Mouse (Mus musculus): ENCODE results near the gene Narf.
A peak's percentile ranks its signal among the peaks of the same experiment; 100 is the strongest.

The Narf gene

DNA sequence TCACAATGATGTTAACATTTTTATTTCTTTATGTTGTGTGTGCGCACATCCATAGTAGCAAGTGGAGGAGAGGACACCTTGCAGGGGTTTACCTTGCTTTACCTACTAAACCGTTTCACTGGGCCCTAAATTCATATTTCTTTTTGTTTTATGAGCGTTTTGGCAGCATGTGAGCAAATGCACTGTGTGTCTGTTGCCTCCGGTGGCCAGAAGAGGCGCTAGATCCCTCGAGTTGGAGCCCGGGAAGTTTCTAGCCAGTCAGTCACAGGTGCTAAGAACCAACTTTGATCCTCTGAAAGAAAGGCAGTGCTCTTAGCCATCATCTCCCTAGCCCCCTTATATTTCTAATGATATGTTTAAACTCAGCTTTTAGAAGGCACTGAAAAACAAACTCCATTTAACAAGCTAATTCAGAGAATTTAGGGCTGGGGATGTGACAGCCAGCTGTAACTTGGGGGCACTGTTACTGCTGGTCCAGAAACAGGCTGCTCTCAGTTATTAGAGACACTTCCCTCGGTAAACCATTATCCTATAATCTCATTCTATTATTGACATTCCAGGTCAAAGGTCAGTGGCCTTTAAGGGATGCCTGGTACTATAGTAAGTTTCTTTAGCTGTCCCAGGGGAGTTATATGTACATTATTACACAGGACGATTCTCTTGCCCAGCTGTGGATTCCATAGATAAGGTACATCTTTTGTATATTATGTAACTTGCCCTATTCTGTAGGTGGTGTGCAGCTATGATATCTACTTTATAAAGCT is 1.4 kb upstream of the Narf start:
- no peak for DNase-seq (ENCODE audit: low read depth, low spot score)

DNA sequence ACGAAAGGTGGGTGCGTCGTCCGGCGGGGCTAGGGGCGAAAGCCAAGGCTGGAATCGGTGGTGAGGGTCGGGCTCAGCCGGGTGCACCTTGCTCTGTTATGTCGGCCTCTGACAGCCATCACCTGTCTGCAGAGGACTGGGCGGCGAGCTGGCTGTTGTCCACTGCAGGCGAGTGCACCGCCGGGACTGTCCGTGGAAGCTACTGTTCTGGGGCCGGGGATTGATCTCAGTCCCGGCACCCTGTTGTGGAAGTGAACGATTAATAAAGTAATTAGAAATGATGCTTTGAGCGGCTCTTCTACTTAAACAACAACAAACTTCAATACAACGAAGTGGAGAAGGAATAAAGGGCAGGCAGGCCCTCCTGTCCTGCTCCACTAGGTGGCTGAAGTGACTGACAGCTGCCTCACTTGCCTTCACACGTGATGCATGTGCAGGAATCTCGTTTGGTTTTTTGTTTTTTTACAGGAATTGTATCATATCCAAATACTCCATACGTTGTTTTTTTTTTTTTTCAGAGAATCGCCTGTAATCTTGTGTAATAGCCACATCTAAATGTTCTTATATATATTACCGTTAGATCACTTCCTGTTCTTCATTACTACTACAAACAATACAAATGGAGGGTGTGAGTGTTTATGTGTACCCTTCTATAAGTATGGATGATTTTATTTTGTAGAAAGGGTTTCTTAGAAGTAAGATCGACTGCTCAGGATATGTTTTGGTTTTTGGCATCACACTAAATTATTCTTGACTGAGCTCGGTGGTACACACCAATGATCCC is 484 bp downstream of the Narf start:
- DNase-seq (ENCODE audit: low read depth, low spot score), result peak; percentile 18

DNA sequence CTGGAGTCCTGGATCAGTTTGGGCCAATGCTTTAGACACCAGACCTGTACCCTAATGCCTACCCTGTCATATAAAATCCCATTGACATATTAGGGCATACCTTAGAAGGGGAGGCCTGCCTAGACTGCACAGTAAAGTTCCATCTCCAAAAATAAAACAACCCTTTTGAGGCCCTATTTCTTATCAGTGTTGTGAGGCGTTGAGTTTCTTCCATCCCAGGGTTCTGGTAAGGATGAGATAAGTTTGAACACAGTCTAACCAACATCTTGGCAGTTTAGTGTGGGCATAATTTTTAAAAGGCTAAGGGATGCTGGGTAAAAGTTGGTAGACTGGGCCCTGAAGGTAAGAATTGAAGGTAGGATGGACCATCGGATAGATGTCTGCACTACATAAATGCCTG is 2.6 kb downstream of the Narf start:
- no peak for DNase-seq (ENCODE audit: low read depth, low spot score)

DNA sequence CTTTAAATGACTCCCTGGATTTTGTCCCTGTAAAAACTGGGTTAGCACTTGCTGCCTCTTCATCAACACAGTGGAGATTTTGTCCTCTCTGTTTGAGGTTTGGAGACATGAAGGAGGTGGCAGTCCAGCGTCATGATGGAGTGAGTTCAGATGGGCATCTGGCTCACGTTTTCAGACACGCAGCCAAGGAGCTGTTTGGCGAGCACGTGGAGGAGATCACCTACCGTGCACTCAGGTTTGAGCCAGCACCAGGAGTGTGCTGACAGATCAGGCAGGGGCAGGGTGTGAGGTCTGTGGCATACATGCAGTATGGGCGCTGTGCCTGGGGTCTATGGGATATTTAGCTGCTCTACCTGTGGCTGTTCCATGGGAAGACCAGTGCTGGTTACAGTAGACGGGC is 13.1 kb downstream of the Narf start:
- no peak for DNase-seq (ENCODE audit: low read depth, low spot score)

DNA sequence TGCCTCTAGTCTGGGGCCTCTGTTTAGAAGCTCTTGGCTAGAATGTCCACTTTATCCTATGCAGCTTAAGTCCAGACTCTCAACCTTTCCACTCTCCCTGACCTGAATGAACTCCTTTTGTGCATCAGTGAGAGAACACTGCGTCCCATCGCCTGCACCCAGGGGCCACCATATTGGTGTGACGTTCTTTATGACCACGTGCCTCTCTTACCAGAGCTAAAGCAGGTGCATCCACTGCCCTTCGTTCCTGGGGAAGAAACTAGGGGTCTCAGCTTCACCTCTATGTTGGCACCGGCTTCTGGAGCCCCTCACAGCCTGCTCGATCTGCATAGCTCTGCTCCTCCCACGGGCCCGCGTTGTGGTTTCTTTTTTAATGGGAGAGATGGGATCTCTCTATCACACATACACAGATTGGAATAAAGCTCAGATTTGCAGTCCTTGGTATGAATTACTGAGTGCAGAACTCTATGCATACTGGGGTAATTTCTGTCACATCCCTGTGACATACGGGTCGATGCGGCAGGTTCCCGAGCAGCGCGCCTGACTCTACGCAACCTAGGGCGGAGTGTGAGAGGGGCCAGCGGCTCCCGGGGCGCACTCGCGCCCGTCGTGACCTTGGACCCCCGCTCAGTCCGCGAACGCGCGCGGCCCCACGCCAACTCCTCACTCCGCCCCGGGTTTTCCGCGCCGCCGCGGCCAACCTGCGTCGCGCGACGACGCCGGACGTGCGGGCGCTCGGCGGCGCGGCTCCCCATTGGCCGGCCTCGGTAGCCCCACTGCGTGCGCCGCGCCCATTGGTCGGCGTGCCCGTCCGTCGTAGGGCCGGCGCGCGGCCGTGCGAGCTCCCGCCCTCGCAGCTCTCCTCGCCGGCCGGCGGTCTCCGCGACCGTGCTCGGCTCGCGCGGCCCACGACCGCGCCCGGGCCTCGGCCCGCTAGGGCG is 22.4 kb downstream of the Narf start, which contains the start of gene Foxk2:
Gene Foxk2, plus strand, starts transcription at position 831 of the 941 bp plus-strand sequence.
- DNase-seq (ENCODE audit: low read depth, low spot score), result peak; percentile 87

DNA sequence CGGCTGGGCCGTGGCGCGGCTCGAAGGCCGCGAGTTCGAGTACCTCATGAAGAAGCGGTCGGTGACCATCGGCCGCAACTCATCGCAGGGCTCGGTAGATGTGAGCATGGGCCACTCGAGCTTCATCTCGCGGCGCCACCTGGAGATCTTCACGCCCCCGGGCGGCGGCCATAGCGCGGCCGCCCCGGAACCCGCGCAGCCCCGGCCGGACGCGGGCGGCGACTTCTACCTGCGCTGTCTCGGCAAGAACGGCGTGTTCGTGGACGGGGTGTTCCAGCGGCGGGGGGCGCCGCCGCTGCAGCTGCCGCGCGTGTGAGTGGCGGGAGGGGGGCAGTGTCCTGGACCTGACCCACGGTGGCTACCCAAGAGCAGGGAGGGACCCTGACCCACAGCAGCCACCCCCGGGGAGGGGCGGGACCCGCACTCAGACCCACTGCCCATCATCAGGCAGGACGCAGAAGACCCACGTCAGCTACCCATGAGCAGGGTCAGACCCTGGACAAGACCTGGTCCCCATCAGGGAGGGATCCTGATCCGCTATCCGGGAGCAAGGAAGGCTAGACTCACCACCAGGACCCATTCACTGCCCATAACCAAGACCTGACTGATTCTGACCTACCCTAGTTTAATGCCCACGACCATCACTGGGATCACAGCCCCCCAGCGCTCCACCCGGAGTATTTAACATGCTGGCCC is 23.3 kb downstream of the Narf start:
- no peak for DNase-seq (ENCODE audit: low read depth, low spot score)

DNA sequence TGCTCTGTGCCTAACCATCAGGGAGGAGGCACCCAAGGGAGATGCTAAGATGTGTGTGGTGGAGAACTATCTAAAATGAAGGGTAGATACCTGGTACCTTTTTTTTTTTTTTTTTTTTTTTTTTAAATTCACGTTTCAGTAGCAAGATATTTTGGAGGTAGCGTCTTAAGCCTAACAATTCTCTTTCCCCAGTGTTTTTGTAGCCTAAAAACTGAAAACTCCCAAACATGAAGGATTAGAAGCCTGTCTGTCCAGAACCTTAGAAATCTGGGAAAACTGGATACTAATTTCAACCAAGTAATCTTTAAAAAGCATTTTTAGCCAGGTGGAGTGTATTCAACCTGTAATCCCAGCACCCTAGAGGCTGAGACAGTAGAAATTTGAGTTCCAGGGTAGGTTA is 24.0 kb downstream of the Narf start:
- DNase-seq (ENCODE audit: low read depth, low spot score), result no peak

DNA sequence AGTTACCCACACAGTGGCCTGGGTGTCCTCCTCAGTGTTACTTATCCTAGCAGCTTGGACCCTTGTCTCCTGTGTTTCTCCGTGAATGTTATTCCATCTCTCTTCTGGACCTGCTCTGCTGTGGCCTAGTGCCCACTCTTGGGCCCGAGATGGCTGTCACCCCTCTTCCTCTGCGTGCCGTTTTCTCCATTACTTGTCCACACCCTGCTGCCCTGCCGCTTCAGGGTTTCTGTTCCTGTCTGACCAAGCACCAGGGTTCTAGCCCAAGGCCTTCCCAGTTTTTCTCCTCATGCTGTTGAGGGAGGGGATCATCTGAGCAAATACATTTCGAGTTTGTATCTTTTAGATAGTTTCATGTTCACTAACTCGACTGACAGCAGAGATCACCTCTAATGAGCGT is 40.5 kb downstream of the Narf start:
- DNase-seq (ENCODE audit: low read depth, low spot score), result no peak

DNA sequence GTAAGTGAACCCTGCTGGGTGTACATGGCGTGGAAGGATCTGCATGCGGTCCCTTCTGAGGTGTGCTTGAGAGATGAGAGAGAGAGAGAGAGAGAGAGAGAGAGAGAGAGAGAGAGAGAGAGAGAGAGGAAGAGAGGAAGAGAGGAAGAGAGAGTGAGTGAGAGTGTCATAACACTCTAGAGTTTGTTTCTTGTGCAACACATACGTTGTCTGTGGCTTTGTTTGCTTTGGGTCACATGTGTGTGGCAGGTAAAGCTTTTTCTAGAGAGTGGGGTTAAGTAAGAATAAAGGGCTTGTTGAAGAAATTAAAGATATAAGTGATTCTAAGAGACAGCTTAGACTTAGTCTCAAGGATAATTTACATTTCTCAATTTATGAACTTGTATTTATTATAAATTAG is 41.0 kb downstream of the Narf start:
- DNase-seq (ENCODE audit: low read depth, low spot score), result no peak

DNA sequence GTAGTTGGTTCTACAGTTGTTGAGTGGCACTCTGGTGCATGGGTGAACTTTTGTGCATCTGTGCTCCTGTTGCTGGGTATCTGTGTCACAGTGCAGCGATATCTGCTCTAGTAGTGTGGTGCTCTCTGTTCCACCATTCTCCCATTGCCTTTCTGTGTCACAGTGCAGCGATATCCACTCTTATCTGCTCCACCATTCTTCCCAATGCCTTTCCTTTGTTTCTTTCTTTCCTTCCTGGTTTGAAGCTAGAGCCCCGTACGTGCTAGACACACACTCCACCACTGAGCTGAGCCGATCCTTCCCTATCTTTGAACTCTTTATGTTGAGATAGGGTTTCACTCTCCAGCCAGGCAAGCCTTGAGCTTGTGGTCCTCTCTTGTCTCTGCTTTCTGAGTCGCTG is 45.9 kb downstream of the Narf start:
- DNase-seq (ENCODE audit: low read depth, low spot score), result no peak

DNA sequence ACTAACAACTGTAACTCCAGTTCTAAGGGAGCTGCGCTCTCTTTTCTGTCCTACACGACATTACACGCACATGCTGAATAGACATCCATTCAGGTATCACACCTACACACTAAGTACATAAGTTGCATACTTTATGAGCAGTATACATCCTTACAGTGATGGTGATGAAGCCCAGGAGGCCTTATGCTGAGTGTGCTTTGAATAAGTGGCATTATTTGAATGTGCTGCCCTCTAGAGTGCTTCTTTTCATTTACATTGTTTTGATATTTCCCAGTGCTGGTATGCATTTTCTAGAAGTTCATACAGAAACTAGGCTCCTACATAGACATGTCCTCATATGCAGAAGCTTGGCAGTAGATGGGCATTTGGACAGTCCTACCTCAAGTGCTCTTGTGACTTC is 52.8 kb downstream of the Narf start:
- DNase-seq (ENCODE audit: low read depth, low spot score), result no peak

DNA sequence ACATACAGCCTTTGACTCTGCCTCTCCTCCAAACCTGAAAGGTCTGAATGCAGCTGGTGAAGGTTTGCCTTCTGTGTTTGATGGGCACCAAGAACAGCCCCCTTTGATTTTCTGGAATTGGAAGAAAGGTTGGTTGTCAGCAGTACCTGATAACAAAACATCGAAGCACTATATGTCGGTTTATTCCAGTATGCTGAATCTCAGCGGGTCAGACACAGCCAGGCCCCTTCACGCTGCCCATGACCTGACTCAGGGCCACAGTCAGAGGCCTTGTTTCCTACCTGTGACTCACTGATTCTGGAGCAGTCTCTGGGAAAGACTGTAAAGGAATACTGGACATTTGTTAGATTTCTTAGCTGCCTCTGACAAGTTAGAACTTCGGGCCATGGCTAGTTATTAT is 57.7 kb downstream of the Narf start:
- DNase-seq (ENCODE audit: low read depth, low spot score), result no peak

DNA sequence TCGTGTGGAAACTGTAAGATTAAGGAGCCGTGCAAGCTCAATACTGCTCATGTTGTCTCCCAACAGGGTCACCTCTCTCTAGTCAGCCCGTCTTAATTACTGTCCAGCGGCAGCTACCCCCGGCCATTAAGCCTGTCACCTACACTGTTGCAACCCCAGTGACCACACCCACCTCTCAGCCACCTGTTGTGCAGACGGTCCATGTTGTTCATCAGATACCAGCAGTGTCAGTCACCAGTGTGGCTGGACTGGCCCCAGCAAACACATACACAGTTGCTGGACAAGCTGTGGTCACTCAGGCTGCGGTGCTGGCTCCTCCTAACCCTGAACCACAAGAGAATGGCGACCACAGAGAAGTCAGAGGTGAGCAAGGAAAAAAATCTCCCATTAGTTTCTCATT is 61.4 kb downstream of the Narf start:
- no peak for DNase-seq (ENCODE audit: low read depth, low spot score)

DNA sequence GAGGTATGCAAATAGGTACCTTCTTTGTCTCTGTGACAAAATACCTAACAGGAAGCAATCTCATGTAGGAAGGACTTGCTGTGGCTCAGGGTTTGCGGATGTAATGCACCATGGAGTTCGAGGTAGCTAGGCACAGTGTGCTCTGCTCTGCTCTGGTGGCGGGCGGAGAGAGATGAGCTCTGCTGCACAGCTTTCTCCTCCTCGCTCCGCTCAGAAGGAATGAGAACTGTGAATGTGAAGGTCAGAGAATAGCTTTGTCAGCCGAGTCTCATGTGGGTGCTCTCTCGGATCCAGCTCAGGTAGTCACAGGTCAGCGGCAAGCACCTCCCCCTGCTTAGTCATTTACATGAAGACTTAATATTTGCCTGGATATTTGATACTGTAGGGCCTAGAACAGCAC is 63.2 kb downstream of the Narf start:
- no peak for DNase-seq (ENCODE audit: low read depth, low spot score)

DNA sequence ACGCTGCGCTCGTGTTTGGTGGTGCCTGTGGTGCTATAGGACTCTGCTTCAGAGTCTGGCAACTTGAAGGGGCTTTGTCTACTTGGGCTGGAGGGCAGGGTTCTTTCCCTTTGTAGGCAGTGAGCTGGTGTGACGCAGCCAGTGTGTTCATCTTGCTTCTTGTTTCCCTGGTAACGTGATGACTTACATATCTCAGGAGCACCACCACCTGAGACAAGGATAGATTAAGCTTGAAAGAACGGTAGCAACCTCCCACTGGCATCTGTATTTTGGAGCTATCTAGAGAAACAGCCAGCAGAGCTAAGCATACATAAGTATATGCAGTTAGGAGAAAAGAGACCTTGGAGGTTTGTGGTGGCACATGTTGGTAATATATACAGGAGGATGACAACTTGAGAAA is 68.3 kb downstream of the Narf start:
- DNase-seq (ENCODE audit: low read depth, low spot score), result no peak
